Mouse (Mus musculus) layer of hippocampus, postnatal 36 days (tissue): ENCODE measurements around the gene Grtp1. TPM values are rescaled to one million over a fixed set of nuclear protein-coding genes. Genes with fewer than 3 reads are reported as not detected.

Source experiments
- DNase-seq, 2 experiments: peaks; one replicate each; pipeline ENCODE4 v3.0.0; 2022
- total RNA-seq, 2 experiments: library from RNA; stranded (reverse); gene quantifications; 2 replicates each; pipeline ENCODE4 v1.2.3; 2021

Grtp1 gene
- 1 to 10 TPM; 3.2 to 3.4 TPM for total RNA-seq

DNA sequence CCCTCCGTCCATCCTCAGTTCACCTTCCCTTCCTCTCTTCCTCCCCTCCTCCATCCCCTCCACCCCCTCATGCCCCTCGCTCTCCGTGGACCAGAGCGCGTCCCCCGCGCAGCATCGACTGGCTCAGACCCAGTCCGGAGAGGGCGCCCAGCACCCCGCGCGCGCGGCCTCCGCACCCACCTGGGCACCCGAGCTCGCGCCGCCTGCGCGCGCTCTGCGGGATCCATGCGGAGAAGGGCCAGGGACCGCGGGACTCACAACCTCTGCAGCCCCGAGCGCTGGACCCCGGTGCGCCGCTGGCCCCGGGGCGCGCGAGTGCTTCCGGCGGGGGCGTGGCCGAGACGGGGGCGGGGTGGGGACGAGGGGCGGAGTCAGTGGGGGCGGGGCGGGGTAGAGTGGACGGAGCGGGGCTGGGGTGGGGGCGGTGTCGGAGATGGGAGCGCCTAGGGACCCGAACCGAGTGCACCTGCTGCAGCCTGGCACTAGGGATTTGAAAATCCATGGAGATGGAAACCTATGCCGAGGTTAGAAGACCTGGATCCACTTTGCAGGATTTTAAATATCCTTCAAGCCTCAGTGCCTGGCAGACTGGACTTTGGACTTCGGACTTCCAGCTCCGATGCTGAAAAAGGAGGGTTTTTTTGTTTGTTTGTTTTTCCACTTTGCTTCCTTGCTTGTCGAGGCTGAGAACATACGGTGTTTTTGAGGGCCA lies at the start of gene Grtp1:
TSS of gene Grtp1 (minus strand) at position 320 of the 712 bp plus-strand sequence.
- no peak for DNase-seq

- DNase-seq: no peak
Measured at GRCm38 (mm10) chr8:13244343-13244880, 44.0 kb upstream of the Grtp1 start.

GRCm38 (mm10) chr8:13242985-13243870 lies 42.8 kb upstream of the Grtp1 start:
- no peak for DNase-seq

DNA sequence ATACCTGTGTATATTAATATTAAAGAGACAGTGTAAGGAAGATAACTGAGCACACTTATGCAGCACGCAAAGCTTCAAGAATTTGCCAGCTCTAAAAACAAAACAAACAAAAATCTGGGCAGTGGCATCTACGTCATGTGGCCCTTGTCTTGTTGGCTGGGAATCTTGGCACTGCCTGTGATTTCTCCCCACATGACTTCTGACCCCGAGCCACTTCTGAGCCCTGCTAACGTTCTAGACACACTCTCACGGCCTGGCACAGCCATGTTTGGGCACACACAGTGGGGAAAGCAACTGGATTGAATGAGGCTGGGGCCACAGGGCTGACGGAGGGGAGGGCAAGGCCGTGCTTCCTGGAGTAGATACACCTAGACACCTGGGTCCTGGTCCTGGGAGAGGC lies 40.3 kb upstream of the Grtp1 start:
- no peak for DNase-seq

GRCm38 (mm10) chr8:13240055-13240454 lies 39.6 kb upstream of the Grtp1 start:
- no peak for DNase-seq

DNA sequence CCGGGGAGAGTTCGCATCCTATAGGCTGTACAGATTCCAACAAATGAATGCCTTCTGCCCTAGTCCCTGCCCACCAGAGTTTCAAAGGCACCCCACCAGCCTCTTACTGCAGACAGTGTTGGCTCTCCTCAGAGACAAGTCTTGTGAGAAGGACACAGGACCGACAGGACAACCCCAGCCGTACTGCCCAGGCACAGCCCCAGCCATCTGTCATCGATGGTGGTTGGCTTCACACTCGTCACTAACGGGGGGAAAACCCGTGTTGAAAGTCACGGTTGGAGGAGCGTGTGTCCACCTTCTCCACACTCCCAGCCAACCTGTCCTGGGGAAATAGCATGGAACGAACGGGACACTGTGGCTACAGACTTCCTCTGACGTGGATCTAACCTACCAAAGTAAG lies 34.4 kb upstream of the Grtp1 start:
- DNase-seq: no peak

- no peak for DNase-seq
Measured at GRCm38 (mm10) chr8:13230471-13230870, 30.1 kb upstream of the Grtp1 start.

DNA sequence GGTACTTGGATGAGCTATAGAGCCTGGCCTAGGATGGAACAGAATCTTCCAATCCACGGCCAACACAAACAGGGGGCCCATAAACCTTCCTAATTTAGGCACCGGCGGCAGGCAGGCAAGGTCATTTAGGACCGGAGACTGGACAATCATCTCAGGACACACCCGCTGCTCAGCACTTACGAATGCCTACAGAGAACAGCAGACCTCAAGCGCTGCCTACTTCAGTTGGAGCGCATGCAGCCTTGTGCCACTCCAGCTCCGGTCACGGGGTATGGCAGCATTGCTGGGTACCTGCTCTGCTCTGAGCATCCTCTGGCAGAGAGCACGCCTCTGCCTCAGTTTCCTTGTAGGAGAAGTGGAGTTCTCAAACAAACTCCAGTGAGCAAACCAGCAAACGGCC lies 29.4 kb upstream of the Grtp1 start:
- no peak for DNase-seq

- no peak for DNase-seq
Measured at GRCm38 (mm10) chr8:13228923-13229610, 28.6 kb upstream of the Grtp1 start.

DNA sequence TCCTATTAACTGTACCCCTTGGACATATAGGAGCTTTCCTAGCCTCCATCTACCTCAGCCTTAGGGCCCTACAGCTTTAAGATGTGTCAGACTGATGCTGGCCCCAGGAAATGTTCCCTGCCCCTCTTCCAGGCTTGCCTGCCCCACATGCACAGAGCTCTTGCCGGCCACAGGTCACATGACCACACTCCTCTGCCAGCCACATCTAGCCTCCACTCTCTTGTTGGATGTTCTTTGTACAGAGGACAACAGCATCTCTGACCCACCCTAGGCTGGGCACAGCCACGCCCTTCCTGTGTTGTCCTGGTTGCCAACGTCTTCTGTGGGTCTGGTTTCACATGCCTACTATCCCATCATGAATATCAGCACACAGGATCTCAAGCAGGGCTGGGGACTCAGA lies 26.8 kb upstream of the Grtp1 start:
- DNase-seq: no peak

DNA sequence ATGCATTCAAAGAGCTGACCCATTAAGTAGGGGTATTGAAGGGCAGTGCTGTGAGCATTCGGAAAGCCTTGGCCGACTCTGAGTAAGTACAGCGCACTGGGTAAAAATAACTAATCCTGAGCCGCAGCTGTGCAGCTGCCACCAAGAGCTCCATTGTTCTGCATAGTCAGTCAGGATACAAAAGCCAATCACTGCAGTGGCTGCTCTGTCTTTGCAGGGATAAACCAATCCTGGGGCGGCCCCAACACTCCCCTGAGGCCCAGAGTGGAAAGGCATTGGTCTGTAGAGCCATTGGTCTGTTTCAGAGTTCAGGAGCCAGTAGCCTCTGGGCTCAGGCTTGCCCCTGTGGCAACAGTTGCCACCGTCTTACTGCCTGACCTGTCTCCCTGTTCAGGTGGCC lies 25.9 kb upstream of the Grtp1 start:
- DNase-seq: peak; percentile 19 to 33

GRCm38 (mm10) chr8:13224426-13224825 lies 24.0 kb upstream of the Grtp1 start:
- no peak for DNase-seq

DNA sequence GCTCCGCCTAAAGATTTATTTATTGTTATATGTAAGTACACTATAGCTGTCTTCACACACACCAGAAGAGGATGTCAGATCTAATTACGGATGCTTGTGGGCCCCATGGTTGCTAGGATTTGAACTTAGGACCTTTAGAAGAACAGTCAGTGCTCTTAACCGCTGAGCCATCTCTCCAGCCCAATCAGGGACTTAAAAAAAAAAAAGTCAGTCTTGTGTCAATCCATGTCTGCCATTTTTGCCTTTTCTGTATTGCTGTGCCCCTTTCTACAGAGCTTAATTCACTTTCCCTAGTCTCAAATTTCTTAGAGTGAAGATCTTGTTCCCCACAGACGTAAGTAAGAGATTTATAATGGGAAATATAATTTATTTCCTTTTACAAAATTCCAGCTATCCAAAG lies 18.0 kb upstream of the Grtp1 start:
- no peak for DNase-seq

DNA sequence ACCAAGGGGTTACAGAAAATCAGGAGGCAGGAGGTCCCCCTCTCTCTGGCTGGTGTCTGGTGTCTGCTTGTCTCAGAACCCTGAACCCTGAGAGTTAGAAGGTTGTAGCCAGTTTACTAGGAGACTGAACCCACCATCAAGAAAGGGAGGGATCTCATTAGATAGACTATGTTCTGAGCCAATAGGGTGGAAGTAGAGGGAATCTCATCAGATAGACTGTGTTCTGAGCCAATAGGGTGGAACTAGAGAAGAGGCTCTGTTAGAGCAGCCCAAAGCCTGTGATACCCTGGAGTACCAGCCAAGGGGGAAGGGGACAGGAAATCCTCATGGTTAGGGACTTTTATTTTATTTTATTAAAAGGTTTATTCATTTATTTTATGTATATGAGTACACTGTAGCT lies 17.6 kb upstream of the Grtp1 start:
- no peak for DNase-seq

DNA sequence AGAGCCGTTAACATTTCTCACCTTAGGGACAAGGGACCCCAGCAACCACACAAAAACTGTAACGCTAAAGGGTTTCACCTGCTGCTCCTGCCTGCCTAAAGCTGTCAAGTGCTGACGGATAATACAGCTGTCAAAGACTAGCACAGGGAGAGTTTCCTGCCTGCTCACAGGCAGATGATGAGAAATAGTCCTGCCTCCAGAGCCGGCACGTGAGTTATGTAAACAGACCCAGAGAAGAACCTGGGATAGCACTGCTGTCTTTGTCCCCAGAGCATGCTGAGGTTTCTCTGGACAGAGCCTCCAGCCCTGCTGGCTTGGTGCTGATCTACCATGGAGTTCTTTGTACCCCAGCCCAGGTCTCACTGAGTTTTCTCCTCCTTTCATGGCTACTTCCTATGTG lies 16.7 kb upstream of the Grtp1 start:
- no peak for DNase-seq

DNA sequence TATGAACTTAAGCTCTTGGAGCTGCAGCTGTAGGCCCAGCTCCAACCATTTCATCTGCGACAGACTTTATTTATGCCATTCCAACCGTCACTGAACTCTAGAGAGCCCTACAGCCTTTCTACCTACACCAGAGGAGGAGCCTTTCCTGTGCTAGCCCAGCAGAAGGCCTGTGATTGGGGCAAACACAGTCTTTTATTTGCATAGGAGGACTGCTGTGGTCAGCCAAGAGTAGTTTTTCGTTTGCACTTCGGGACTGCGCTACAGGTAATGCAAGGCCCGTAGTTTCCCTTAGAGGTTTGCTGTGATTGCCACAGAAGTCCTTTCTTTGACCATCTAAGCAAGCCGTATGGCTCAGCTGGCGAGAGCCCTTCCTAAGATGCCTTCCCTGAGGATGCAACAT lies 16.0 kb upstream of the Grtp1 start:
- no peak for DNase-seq

- DNase-seq: peak; percentile 79 to 84
Measured at GRCm38 (mm10) chr8:13213479-13214268, 13.3 kb upstream of the Grtp1 start.

- no peak for DNase-seq
Measured at GRCm38 (mm10) chr8:13209770-13210169, 9.3 kb upstream of the Grtp1 start.

DNA sequence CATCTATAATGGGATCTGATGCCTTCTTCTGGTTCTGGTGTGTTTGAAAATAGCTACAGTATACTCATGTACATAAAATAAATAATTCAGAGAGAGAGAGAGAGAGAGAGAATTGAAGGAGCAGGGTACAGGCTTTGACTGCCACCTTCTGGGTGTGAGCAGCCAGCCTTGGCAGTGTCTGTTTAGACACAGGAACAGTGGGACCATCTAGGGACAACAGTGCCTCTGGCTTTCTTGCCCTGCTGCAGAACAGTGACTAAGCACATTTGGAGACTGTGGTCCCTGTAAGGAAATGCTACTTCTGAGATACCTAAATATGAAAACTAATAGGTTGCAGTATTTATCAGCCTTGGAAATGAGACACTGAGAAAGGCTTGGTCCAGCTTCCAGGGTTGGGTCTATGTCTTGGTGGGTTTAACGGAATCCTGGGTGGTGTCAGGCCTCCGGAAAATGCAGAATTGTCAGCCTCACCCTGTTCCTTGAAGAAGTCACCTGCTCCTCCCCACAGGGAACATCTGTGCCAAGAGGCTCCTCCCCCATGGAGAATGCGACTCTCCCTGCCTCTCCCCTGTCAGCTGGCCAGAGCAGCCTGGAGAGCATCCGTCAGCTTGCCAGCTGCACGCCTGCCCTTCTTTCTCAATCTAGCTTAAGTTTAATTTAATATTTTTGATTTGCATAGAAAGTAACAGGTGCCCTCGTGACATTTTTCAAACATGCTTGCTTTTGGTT lies 8.4 kb upstream of the Grtp1 start:
- DNase-seq: no peak

- DNase-seq: no peak
Measured at GRCm38 (mm10) chr8:13206290-13206689, 5.9 kb upstream of the Grtp1 start.

DNA sequence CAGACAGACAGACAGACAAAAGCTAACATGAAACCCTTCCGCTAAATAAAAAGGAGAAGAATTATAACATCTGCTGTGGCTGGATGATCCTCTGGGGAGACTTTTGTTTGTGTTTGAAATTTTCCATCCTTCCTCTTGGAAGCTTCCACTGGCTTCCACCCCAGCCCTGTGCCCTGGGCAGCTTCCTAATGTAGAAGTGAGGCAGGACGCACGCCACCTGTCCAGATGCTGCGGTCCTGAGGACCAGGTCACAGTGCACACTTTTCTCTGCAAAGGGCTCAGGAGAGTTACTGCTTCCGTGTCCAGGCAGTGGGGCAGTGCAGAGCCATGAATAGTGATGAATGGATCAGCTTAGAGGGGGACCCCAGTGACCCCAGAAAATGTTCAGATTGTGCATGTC lies 4.9 kb upstream of the Grtp1 start:
- no peak for DNase-seq
